Mouse (Mus musculus) retina, postnatal 7 days (tissue): ENCODE measurements around the gene Pde4dip.

ENCODE experiments used
- DNase-seq: peaks from one replicate; pipeline ENCODE4 v3.0.0-alpha.2; 2012; ENCODE audit warnings: low read depth, low spot score

Pde4dip gene

DNA sequence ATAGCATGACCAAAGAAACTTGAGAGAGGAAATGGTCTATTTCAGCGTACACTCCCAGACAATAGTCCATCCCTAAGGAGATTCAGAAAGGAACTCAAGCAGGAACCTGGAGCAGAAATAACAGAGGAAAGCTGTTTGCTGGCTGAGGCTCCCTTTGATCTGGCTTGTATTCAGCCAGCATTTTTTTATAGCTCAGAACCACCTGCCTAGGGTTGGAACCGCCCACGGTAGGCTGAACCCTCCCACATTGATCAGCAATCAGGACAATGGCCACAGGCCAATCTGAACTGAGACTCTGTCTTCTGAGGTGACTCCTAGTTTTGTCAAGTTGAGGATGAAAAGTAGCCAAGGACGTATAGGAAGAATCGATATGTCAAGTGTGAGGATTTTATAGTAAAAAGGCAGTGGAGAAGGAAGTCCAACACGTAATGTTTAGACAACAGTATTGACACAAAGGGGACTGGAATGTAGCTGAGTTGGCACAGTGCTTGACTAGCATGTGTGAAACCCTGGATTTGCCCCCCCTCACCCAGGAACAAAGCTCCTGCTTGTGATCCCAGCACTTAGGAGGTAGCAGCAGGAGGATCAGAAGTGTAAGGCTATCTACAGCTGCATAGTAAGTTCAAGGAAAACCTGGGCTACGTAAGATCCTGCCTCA, 44.2 kb downstream of the Pde4dip start:
- DNase-seq, result no peak

DNA sequence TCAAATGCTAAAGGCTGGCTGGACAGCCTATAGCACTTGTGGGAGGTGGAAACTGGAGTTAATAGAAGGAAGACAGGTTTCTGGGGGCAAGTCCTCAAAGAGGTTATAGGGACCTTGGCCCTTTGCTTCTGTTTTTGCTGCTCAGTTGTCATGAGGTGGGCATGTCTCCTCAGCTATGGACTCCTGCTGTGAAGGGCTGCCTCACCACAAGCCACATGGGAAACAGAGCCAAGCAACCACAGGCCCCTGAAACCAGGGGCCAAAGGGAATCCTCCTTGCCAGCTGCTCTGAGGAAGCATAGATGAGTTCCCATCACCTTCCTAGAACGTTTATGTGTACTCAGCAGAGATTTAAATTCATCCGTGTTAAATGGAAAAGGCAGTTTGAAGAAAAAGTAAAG, 45.9 kb downstream of the Pde4dip start:
- DNase-seq, result no peak

- no peak for DNase-seq
Measured at GRCm38 (mm10) chr3:97840439-97840838, 48.1 kb downstream of the Pde4dip start.

DNA sequence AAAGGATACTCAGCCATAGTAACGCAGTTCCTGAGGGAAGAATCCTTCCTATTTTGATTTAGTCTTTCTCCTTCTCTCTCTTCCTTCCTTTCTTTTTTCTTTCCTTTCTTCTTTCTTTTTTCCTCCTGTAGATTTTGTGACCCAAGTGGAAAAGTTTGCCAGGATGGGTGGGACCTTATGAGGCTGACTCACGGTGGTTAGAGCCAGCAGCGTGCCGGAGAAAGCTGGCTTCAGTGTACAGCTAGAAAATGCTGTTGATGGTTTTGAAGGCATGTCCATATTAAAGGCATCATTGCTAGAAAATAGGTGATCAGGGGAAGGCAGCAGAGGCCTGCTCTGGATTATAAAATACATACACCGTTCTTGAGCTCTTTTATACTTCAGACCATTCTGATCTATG, 52.6 kb downstream of the Pde4dip start:
- DNase-seq, result no peak

DNA sequence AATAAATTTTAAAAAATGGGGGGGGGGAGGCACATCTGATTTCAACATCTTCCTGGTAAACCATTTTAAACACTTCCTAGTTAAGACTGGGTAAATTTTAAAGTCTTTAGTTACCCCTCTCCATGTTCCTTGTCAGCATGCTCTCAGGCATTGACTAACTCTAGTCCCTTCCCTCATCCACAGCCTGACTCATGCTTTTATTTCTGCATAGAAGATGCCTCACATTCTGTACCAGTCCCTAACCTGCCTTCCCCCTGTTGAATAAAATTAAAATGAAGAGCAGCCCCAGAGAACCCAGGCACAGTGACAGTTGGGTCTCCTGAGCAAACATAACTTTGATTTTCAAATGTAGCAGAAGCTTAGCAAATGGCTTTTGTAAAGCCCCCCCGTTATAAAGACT, 53.9 kb downstream of the Pde4dip start:
- no peak for DNase-seq

- no peak for DNase-seq
Measured at GRCm38 (mm10) chr3:97831564-97832320, 56.8 kb downstream of the Pde4dip start.

DNA sequence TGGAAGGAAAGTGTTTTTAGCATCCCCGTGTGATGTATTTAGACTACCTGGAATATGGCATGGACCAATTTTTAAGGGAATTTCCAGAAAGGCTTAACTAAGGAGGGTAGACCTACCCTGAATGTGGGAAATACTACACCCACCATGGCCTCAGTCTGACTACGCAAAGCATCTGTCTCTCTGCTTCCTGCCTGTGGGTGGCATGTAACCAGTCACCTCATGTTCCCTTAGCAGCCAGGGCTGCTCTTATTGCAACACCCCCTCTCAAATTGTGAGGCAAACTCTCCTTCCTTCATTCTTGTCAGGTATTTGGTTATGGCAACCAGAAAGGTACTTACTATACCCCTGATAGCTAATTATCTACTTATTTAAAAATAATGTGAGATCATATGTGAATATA, 57.9 kb downstream of the Pde4dip start:
- DNase-seq, result no peak

DNA sequence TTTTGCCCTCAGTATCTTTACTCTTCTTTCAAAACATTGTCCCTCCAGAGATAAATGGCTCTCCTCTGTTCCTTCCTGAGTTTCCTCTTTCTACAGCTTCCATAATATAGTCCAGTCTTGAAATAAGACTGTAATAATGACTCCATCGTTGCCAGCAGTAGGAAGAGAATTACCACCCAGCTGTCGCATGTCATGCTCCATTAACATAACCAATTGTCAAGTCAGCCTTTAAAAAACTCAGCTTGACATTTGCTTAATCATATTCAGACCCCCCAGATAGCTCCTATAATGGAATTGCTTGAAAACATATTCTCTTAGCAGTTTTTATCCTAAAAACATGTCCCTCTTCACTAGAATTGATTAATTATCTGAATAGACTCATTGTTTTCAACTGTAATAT, 58.4 kb downstream of the Pde4dip start:
- no peak for DNase-seq

DNA sequence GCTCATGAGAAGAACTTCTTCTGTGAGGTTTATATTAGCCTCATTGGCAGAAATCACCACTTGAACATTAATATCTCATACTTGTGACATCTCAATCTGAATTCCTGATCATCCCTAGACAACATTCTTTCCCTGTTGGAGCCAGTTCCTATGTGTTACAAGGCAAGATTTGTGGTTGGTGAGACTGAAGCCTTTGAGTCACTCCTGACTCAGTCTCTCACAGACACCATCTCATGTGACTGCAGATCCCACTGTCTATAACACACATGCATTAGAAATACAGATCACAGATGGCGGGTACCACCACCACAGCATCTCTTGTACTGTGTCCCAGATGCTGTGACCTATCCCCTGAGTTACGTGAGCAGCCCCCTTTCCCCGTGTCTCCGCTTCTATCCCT, 60.2 kb downstream of the Pde4dip start:
- DNase-seq, result no peak

DNA sequence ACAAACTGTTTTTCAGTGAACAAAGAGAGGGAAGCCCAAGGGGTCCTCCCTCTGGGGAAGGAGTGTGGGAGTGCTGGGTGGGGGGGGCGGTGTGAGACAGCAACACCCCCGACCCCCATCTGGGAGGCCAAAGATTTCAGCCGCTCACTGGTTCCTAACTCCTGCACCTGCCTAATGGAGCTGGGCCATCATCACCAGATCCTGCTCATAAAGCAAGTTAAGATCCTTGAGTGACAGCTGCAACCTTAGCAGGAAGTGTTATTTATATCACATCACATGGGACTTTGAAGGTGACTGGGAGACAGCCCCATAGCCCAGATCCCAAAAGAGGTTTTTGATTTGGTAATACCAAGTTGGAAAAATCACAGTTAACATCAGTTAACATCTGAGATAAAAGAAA, 63.3 kb downstream of the Pde4dip start:
- no peak for DNase-seq

GRCm38 (mm10) chr3:97824744-97825143, 63.8 kb downstream of the Pde4dip start:
- no peak for DNase-seq

DNA sequence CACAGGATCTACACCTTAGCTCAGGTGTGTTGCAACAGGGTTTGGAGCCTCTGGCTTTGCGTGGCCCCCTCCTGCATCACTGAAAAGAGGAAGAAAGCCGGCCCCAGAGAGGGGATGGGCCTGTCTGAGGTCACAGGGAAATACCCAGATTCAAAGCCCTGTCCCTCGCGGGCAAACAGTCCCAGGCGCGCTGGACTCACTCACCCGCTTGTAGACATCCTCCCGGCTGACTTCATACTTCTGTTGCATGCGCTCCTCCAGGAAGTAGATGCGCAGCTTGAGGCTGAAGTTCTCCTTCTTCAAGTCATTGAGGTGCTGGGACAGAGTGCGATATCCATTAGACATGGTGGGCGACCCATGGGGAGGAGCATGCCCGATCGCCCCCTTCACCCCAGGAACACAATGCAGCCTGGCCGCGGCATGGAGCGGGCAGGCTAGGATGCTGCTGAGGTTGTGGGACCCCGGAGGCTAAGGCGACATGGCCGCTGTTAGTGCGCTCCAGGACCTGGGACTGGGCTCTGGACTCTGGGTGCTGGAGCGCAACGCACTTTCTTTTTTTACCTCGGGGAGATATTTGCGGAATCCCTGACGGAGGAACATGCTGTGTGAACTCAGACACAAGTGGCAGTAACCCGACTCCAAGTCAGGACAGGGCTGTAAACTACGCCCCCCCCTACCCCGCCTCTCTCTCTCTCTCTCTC, 64.3 kb downstream of the Pde4dip start:
- no peak for DNase-seq

- DNase-seq, result no peak
Measured at GRCm38 (mm10) chr3:97823438-97823837, 65.1 kb downstream of the Pde4dip start.

- DNase-seq, result no peak
Measured at GRCm38 (mm10) chr3:97819050-97819449, 69.5 kb downstream of the Pde4dip start.

DNA sequence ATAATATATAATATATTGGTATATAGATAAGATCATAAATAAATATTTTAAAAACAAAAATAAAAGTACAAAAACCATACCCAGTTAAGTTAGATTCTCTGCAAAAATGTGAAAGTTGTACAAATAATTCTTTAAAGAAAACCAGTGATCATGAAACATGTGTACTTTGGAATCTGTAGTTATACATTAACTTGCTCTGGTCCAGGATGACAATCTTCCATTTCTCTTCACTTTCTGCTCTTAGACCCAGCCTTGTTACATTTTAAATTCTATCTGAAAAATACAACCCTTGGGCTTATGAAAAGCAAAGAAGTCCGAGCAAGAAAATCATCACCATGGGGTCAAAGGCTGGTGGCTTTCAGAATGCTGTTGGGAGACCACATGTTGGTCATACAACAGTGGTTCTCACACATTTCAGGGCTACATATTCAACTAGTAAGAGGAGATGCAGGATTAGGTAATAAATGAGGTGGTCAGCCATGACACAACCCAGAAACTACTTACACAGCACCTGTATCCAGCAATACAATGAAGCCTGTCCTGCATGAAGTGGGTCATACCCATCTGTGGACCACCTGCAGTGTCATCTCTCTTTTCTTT, 70.0 kb downstream of the Pde4dip start:
- no peak for DNase-seq

DNA sequence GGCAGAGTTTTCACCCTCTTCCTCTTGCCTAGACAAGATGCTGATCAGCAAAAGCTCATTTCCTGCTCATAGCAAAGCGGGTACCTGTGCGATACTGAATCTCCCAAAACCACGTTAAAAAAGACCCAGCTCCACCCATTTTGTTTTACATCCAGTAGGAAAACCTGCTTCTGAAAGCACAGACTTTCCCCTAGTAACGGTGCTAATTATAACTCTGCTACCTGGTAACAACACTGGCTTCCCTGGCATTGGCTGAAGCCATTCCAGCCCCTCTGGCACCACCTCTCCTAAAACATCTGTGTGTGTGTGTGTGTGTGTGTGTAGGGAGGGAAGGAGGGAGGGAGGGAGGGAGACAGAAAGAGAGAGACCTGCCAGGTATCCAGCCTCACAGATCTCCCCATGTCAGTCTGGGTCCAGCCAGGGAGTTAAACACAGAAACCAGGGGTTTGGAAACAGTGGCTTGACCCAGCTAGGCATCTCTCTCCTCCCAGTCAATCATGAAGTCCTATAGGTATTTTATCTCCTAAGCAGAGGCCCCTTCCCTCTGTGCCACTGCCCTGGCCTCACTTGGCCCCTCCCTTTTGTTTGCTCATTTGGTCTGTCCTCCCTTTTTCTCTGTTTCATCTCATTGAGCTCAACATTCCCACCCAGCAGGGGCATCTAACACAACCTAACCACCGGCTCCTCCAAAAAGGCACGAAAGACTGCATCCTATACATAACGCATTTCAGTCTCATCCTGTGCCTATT, 76.7 kb downstream of the Pde4dip start:
- DNase-seq, result peak; percentile 8

- no peak for DNase-seq
Measured at GRCm38 (mm10) chr3:97811158-97811557, 77.3 kb downstream of the Pde4dip start.

GRCm38 (mm10) chr3:97810334-97810733, 78.2 kb downstream of the Pde4dip start:
- DNase-seq, result no peak

DNA sequence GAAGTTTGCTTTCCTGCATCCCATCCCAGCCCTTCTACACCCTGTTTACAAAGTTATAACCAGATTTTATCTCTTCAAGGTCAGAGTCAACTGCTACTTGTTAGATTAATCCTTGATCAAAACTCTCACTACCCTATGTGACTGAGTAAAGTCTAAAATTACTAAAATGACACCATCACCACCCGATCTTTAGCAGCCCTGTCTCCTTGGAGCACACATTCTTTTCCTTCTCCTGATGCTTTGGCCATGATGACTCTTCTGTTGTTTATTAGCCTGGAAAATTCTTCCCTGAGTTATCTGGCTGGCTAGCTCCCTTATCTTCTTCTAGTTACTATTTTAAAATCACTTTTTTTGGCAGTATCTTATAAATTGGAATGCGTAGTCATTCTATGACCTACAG, 82.9 kb downstream of the Pde4dip start:
- no peak for DNase-seq

DNA sequence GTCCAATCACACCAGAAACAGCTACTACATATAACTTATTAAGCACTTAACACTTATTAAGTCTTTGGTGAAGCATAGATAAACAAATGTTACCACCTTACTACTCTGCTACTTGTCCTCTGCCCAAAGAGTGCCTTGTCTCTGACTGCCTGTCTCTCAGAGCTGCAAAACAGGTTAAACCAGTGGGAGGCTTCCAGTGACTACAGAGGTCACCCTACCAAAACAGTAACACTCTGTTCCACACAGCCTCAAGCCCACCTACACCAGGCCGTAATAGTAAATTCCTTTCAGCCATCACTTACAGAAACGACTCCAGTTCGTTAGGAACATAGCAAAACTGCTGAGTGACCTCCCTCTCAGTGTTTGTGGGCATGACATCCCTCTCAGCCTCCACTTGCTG, 84.8 kb downstream of the Pde4dip start:
- DNase-seq, result no peak

DNA sequence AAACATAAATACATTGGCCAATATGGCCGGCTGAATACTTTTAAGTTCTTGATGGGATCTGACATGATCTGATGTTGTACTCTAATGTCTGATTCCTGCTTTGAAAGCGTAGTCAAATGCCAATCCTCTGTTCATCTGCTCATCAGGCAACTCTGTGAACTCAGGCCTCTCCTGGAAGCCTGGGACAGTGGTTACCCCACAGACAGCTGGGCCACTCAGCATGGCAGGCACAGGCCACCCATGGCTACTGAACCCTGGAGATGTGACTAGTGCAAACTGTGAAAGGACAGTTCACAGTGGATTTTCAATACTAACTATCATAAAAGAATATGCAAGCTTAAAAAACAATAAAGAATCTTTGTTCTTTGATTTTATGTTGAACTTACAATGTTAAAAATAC, 85.6 kb downstream of the Pde4dip start:
- DNase-seq, result no peak

DNA sequence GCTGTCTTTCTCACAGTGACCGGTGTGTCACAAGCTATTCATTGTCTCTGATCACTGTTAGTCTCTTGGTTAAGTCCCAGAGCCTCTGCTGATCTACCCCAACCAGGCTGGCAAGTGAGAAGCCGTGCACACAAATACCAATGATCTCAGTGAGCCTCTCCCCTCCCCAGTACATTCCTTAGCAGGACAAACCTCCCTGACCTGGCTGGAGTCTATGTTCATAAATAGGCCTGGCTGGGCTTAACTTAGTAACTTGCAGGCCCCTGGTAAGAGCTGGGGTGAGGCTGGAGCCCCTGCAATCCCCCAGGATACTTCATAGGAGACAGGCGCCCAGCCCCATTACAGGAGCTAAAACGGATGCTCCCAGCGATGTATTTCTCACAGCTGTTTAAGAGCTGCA, 86.2 kb downstream of the Pde4dip start:
- DNase-seq, result no peak
